Mouse (Mus musculus) hindbrain, embryonic 12.5 days (tissue): ENCODE measurements around the gene Gm11992. TPM values are rescaled to one million over a fixed set of nuclear protein-coding genes. Genes with fewer than 3 reads are reported as not detected.

Experiments used
- ATAC-seq: fragments of 200-750 bp; cut with Nextera tagmentation; 2 replicates; pipeline ENCODE4 v1.8.0; 2017; ENCODE audit warnings: moderate TSS enrichment; ENCODE audit not compliant: low FRiP score
- H3K27ac ChIP-seq: fragments of 300-500 bp; sonication (generic); 2 replicates; pipeline ENCODE4 v1.5.1; 2016; ENCODE audit warnings: mild to moderate bottlenecking
- H3K27me3 ChIP-seq: fragments of 300-500 bp; sonication (generic); 2 replicates; pipeline ENCODE4 v1.6.1; 2016; ENCODE audit warnings: mild to moderate bottlenecking
- H3K36me3 ChIP-seq: fragments of 300-500 bp; sonication (generic); 2 replicates; pipeline ENCODE4 v1.6.1; 2016; ENCODE audit warnings: mild to moderate bottlenecking
- H3K4me1 ChIP-seq: fragments of 300-500 bp; sonication (generic); 2 replicates; pipeline ENCODE4 v1.6.1; 2016
- H3K4me2 ChIP-seq: fragments of 300-500 bp; sonication (generic); replicated peaks from 2 replicates; pipeline ENCODE4 v1.6.1; 2016; ENCODE audit warnings: mild to moderate bottlenecking
- H3K4me3 ChIP-seq: fragments of 300-500 bp; sonication (generic); 2 replicates; pipeline ENCODE4 v1.5.1; 2016; ENCODE audit warnings: mild to moderate bottlenecking
- H3K9ac ChIP-seq: fragments of 300-500 bp; sonication (generic); 2 replicates; pipeline ENCODE4 v1.6.1; 2016; ENCODE audit warnings: mild to moderate bottlenecking, moderate library complexity
- H3K9me3 ChIP-seq: fragments of 300-500 bp; sonication (generic); replicated peaks from 2 replicates; pipeline ENCODE4 v1.6.1; 2016; ENCODE audit warnings: mild to moderate bottlenecking
- WGBS: fragments of 180-500 bp; shearing (Covaris S2); methylation state at CpG from one replicate; pipeline ENCODE4 v1.1.7; 2016; 5-methylcytosine and 5-hydroxymethylcytosine counted together
- polyA plus RNA-seq: library from polyadenylated mRNA; unstranded; fragments of >200 nt; fragmentation: Nextera tagmentation; extraction: Ambion mirVana; gene quantifications from 2 replicates; pipeline ENCODE4 v1.2.1, GENCODE M21; 2016

Gene Gm11992
- 0.77 and 1.3 TPM in 2 replicates for polyA plus RNA-seq

GRCm38 (mm10) chr11:9048011-9048702, at the start of gene Gm11992:
Gm11992 (plus strand) TSS chr11:9048594.
- Histone ChIP-seq H3K36me3 (no peaks in the 10 kb centered on the region), H3K4me3 (peak within 1 kb of the TSS; percentile 50), H3K27me3 (peaks cover 16% of the 10 kb centered on the region), H3K4me2 (peak within 1 kb of the TSS; percentile 99), H3K9ac (peak within 1 kb of the TSS; percentile 55), H3K9me3 (no peaks in the 10 kb centered on the region), H3K27ac (no peak within 1 kb of the TSS), H3K4me1 (peaks cover 9% of the 10 kb centered on the region; the same call in 1 of the 2 replicates)
- WGBS = 4% methylated on average over 21 of the region's 21 CpGs
- ATAC-seq = peak; percentile 100

GRCm38 (mm10) chr11:9008761-9009160, 39.6 kb upstream of the Gm11992 start:
- Histone ChIP-seq H3K27ac (no peak overlapping the region), H3K4me3 (no peak overlapping the region), H3K27me3 (no peaks in the 10 kb centered on the region), H3K9me3 (no peaks in the 10 kb centered on the region), H3K4me2 (no peak overlapping the region), H3K36me3 (peaks cover 28% of the 10 kb centered on the region), H3K4me1 (peaks cover 9% of the 10 kb centered on the region), H3K9ac (no peak overlapping the region)
- no peak for ATAC-seq
- 92% methylated on average over 5 of the region's 5 CpGs for WGBS

GRCm38 (mm10) chr11:9010416-9010815, 38.0 kb upstream of the Gm11992 start:
- Histone ChIP-seq H3K4me3 (peak overlapping the region; percentile 74), H3K27ac (peak overlapping the region; percentile 81), H3K36me3 (peaks cover 11% of the 10 kb centered on the region; the same call in 1 of the 2 replicates), H3K9me3 (no peaks in the 10 kb centered on the region), H3K4me2 (peak overlapping the region; percentile 70), H3K9ac (peak overlapping the region; percentile 79), H3K4me1 (peaks cover 9% of the 10 kb centered on the region), H3K27me3 (no peaks in the 10 kb centered on the region)
- WGBS = under 1% methylated on average over 7 of the region's 7 CpGs
- ATAC-seq = peak; percentile 70

DNA sequence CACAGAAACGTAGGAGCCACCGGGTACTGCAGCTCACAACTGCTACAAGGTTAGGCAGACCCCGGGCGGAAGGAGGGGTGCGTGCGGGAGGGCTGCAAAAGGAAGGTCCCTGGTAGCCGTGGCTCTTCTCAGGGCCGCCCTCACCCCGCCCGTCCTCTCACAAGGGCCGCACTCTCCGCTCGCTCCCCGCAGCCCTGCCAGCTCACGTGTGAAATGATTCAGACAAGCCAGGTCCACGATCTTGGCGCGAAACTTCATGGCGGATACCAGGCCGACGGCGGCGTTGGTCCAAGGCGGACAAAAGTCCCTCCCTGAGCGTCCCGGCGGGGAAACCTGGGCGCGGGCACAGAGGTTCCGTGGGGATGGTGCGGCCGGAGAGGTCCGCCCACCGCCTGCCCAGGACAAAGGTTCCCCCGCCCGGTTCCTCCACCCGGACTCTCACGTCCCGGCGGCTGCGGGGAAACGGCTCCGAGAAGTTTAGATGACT, 37.5 kb upstream of the Gm11992 start, which contains the start of gene Hus1:
Gene Hus1 (minus strand): TSS at position 339 of the 487 bp plus-strand sequence.
- Histone ChIP-seq H3K27me3 (no peaks in the 10 kb centered on the region), H3K27ac (peak within 1 kb of the TSS; percentile 81), H3K4me1 (peaks cover 9% of the 10 kb centered on the region), H3K4me2 (peak within 1 kb of the TSS; percentile 70), H3K9me3 (no peaks in the 10 kb centered on the region), H3K9ac (peak within 1 kb of the TSS; percentile 79), H3K4me3 (peak within 1 kb of the TSS; percentile 74), H3K36me3 (0 out of 2 replicates have a peak, but pooled peaks cover 8% of the 10 kb centered on the region)
- WGBS = under 1% methylated on average over 43 of the region's 43 CpGs
- peak; percentile 95 for ATAC-seq

GRCm38 (mm10) chr11:9011348-9011747, 37.0 kb upstream of the Gm11992 start:
- Histone ChIP-seq H3K4me1 (peaks cover 9% of the 10 kb centered on the region), H3K36me3 (0 out of 2 replicates have a peak, but pooled peaks cover 5% of the 10 kb centered on the region), H3K27me3 (no peaks in the 10 kb centered on the region), H3K27ac (no peak overlapping the region), H3K4me2 (peak overlapping the region; percentile 70), H3K4me3 (peak overlapping the region; percentile 74), H3K9me3 (no peaks in the 10 kb centered on the region), H3K9ac (peak overlapping the region; percentile 79)
- WGBS = 2% methylated on average over 3 of the region's 3 CpGs
- peak; percentile 43 for ATAC-seq

DNA sequence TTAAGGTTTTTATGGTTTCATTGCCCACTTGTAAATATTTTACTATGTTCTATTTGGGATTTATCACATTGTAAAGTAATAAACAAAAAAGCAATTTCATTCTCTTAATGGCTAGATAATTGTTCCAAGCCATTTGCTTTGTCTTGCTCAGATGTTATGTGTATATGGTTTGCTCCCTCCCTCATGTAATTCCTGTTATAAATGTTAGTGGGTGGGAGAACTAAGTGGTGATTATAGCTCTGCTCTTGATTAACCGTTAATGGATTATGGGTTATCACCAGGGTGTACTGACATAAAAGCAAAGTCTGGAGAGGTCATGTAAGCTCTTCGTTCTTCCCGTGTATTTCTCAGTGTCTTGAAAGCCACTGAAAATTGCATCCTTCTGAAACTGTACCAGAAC, 33.7 kb upstream of the Gm11992 start:
- no peak for ATAC-seq
- Histone ChIP-seq H3K27ac (no peak overlapping the region), H3K27me3 (no peaks in the 10 kb centered on the region), H3K9me3 (no peaks in the 10 kb centered on the region), H3K4me1 (peaks cover 7% of the 10 kb centered on the region), H3K4me2 (no peak overlapping the region), H3K9ac (no peak overlapping the region), H3K4me3 (no peak overlapping the region), H3K36me3 (no peaks in the 10 kb centered on the region)
- WGBS = 84% methylated on average over 3 of the region's 3 CpGs

DNA sequence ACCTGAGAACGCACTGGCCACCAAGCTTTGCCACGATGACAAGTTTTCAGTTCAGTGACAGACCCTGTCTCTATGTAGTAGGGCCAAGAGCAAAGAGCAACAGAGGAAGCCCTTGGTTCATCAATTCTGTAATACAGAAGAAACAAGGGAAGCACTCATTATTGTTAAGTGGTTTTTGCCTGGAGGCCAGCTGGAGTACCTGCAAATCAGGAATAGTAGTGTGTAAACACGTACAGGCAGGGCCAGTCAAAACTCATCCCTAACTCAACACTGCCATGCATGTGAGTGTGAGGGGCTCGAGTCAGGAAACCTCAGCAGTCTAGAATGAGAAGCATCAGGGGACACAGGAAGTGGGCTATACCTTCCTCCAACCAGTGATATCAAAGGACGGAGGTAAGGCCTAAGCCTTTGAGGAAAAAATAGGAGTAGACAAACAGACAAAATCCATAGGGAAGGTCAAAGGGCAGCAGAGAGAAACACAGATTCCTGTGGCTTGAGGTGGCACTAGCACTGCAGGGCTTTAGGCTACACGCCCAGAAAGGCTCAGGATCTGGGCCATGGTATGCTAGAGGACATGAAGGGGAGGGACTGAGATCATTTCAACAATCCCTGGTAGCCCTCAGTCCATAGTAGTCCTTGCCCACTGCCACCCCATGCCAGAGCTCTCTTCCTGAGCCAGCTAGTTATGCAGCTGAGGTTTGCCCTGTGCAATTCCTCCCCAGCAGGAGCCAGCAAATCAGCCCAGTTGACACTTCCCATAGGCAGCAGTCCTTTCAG, 29.7 kb upstream of the Gm11992 start:
- H3K4me2 ChIP-seq = no peak overlapping the region
- no peaks in the 10 kb centered on the region for H3K4me1 ChIP-seq
- no peaks in the 10 kb centered on the region for H3K36me3 ChIP-seq
- no peaks in the 10 kb centered on the region for H3K27me3 ChIP-seq
- no peak for ATAC-seq
- H3K27ac ChIP-seq = no peak overlapping the region
- H3K9me3 ChIP-seq = no peaks in the 10 kb centered on the region
- no peak overlapping the region for H3K9ac ChIP-seq
- 83% methylated on average over 6 of the region's 6 CpGs for WGBS
- H3K4me3 ChIP-seq = no peak overlapping the region

DNA sequence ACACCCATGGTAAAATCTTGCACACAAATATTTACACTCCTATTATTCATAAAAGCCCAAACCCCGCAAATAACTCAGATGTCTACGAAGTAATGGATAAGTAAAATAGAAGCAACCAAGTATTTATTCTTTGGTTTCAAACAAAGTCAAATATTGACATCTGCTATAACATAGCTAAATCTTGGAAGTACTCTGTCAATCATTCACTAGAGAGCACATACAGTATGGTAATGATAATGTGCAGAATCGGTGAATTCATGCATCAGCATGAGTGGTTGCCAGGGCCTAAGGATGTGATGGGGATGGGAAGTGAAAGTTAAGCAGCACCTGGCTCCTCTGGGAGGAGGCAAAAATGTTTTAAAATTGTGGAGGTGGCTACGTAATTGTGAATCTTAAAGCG, 28.2 kb upstream of the Gm11992 start:
- Histone ChIP-seq H3K9ac (no peak overlapping the region), H3K4me2 (no peak overlapping the region), H3K4me1 (no peaks in the 10 kb centered on the region), H3K27me3 (no peaks in the 10 kb centered on the region), H3K27ac (no peak overlapping the region), H3K4me3 (no peak overlapping the region), H3K9me3 (no peaks in the 10 kb centered on the region), H3K36me3 (no peaks in the 10 kb centered on the region)
- WGBS = 94% methylated on average over 5 of the region's 5 CpGs
- no peak for ATAC-seq

DNA sequence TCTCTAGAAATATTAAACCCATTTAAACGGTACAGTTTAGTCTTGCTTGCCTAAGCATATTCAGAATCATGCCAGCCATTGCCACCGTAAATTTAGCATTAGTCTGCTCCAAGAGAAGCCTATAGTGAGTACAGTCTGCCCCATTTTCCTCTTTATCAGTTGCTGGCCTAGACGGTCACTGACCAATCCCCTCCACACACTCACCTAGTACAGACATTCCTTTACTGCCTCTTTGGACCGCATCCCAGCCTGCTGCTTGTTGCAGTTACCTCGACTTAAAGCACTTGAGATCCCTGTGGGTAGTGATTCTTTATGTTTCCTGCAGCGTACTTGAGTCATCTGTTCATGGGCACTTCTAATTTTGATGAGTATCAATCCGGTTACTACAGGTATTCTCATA, 23.6 kb upstream of the Gm11992 start:
- H3K4me2 ChIP-seq = no peak overlapping the region
- H3K4me3 ChIP-seq = no peak overlapping the region
- H3K36me3 ChIP-seq = no peaks in the 10 kb centered on the region
- no peak overlapping the region for H3K9ac ChIP-seq
- H3K4me1 ChIP-seq = no peaks in the 10 kb centered on the region
- 83% methylated on average over 7 of the region's 7 CpGs for WGBS
- no peaks in the 10 kb centered on the region for H3K9me3 ChIP-seq
- H3K27ac ChIP-seq = no peak overlapping the region
- no peaks in the 10 kb centered on the region for H3K27me3 ChIP-seq
- no peak for ATAC-seq

DNA sequence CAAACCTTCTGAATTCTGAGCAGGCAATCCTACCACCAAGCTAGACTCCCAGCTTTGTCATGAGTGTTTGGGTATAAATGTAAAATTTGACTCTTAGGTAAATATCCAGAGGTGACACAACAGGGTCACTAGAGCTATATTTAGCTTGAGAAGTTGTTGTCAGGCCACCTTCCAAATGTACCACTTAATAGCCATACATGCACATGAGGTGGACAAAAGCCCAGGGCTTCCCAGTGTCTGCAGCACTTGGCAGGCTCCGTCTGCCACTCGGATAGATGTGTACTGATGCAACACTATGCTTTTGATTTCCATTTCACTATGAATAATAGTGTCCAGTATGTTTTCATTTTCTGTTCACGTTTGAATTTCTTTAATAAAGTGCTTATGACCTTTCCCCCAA, 23.2 kb upstream of the Gm11992 start:
- ATAC-seq = no peak
- WGBS = 76% methylated on average over 3 of the region's 3 CpGs
- no peak overlapping the region for H3K27ac ChIP-seq
- no peaks in the 10 kb centered on the region for H3K9me3 ChIP-seq
- no peaks in the 10 kb centered on the region for H3K4me1 ChIP-seq
- no peak overlapping the region for H3K4me2 ChIP-seq
- H3K9ac ChIP-seq = no peak overlapping the region
- H3K4me3 ChIP-seq = no peak overlapping the region
- no peaks in the 10 kb centered on the region for H3K36me3 ChIP-seq
- no peaks in the 10 kb centered on the region for H3K27me3 ChIP-seq

DNA sequence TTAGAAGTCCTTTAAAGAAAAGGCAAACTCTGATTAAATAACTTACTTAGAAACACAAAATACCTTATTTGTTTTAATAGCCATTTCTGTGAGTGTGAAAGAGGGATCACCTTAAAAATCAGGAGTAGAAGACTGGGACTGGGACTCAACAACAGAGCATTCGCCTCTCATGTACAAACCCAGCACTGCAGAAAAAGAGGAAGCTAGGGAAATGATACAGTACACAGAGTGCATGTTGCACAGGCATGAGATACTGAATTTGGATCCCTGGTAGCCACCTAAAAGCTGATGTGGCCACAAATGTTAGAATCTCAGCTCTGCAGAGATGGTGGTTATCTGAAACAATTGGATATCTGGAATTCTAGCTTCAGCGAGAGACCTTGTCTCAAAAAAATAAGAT, 16.9 kb upstream of the Gm11992 start:
- Histone ChIP-seq H3K27me3 (no peaks in the 10 kb centered on the region), H3K9me3 (no peaks in the 10 kb centered on the region), H3K4me3 (no peak overlapping the region), H3K4me1 (no peaks in the 10 kb centered on the region), H3K27ac (no peak overlapping the region), H3K36me3 (no peaks in the 10 kb centered on the region), H3K9ac (no peak overlapping the region), H3K4me2 (no peak overlapping the region)
- no peak for ATAC-seq
- WGBS = 90% methylated on average over 2 of the region's 2 CpGs

GRCm38 (mm10) chr11:9046546-9046945, 1.8 kb upstream of the Gm11992 start:
- H3K36me3 ChIP-seq = no peaks in the 10 kb centered on the region
- H3K9ac ChIP-seq = no peak overlapping the region
- no peaks in the 10 kb centered on the region for H3K9me3 ChIP-seq
- peaks cover 9% of the 10 kb centered on the region; the same call in 1 of the 2 replicates for H3K4me1 ChIP-seq
- 92% methylated on average over 2 of the region's 2 CpGs for WGBS
- no peak overlapping the region for H3K4me2 ChIP-seq
- no peak overlapping the region for H3K27ac ChIP-seq
- no peak for ATAC-seq
- H3K27me3 ChIP-seq = peaks cover 16% of the 10 kb centered on the region
- no peak overlapping the region for H3K4me3 ChIP-seq
